Mouse (Mus musculus) cerebral cortex, adult 2 months (tissue): Measurements from ENCODE around the gene Isg20l2.

ENCODE experiments used
- WGBS: fragments of 180-500 bp; shearing (Covaris S2); methylation state at CpG from one replicate; pipeline ENCODE4 v1.1.7; 2018; 5-methylcytosine and 5-hydroxymethylcytosine counted together

Gene Isg20l2

GRCm38 (mm10) chr3:87974381-87974987 is 44.4 kb downstream of the Isg20l2 start:
- WGBS: 53% methylated on average over 12 of the region's 12 CpGs

- 95% methylated on average over 5 of the region's 5 CpGs for WGBS
Measured at GRCm38 (mm10) chr3:87979493-87979892, 49.4 kb downstream of the Isg20l2 start.

- 84% methylated on average over 3 of the region's 3 CpGs for WGBS
Measured at GRCm38 (mm10) chr3:87980085-87980484, 50.0 kb downstream of the Isg20l2 start.

- 79% methylated on average over 5 of the region's 5 CpGs for WGBS
Measured at GRCm38 (mm10) chr3:87980728-87981127, 50.6 kb downstream of the Isg20l2 start.

GRCm38 (mm10) chr3:87981214-87981760 is 51.2 kb downstream of the Isg20l2 start:
- WGBS: 80% methylated on average over 6 of the region's 6 CpGs

GRCm38 (mm10) chr3:87981894-87982835 is 52.1 kb downstream of the Isg20l2 start:
- WGBS: 57% methylated on average over 12 of the region's 12 CpGs

GRCm38 (mm10) chr3:87982836-87983601 is 52.9 kb downstream of the Isg20l2 start:
- WGBS: 38% methylated on average over 13 of the region's 13 CpGs

GRCm38 (mm10) chr3:87983627-87984026 is 53.5 kb downstream of the Isg20l2 start:
- WGBS: 75% methylated on average over 6 of the region's 6 CpGs

- 51% methylated on average over 3 of the region's 3 CpGs for WGBS
Measured at GRCm38 (mm10) chr3:87984094-87984493, 54.0 kb downstream of the Isg20l2 start.

GRCm38 (mm10) chr3:87985505-87986320 is 55.6 kb downstream of the Isg20l2 start:
- 41% methylated on average over 12 of the region's 12 CpGs for WGBS

- WGBS: 2% methylated on average over 17 of the region's 17 CpGs
Measured at GRCm38 (mm10) chr3:87986868-87987267, 56.8 kb downstream of the Isg20l2 start.

- WGBS: 6% methylated on average over 15 of the region's 15 CpGs
Measured at GRCm38 (mm10) chr3:87987633-87988032, 57.5 kb downstream of the Isg20l2 start.

- WGBS: 20% methylated on average over 15 of the region's 15 CpGs
Measured at GRCm38 (mm10) chr3:87988068-87988467, 58.0 kb downstream of the Isg20l2 start.

- 51% methylated on average over 10 of the region's 10 CpGs for WGBS
Measured at GRCm38 (mm10) chr3:87989935-87990334, 59.8 kb downstream of the Isg20l2 start.
